Mouse (Mus musculus): ENCODE data around the gene Sumo1.

- TF ChIP-seq CTCF (conservative IDR thresholded peaks at IDR 0.05; ENCODE audit: low read length) (no peak), POU5F1 (IDR thresholded peaks at IDR 0.05; ENCODE audit: borderline replicate concordance, low read length) (no peak), NANOG (IDR thresholded peaks at IDR 0.05; ENCODE audit: borderline replicate concordance, low read length) (no peak)
Measured at GRCm38 (mm10) chr1:59542231-59542630, 128.4 kb downstream of the Sumo1 start.

Data from E14TG2a.4 (cell line).